Mouse (Mus musculus): ENCODE measurements at regions not wholly inside any gene's neighbourhood (a gene's known extent, or its start where the extent isn't known, plus 50 kb on each side); places are given as distances from the start of the nearest gene placed in this dataset.
A peak's percentile ranks its signal among the peaks of the same experiment; 100 is the strongest.

DNA sequence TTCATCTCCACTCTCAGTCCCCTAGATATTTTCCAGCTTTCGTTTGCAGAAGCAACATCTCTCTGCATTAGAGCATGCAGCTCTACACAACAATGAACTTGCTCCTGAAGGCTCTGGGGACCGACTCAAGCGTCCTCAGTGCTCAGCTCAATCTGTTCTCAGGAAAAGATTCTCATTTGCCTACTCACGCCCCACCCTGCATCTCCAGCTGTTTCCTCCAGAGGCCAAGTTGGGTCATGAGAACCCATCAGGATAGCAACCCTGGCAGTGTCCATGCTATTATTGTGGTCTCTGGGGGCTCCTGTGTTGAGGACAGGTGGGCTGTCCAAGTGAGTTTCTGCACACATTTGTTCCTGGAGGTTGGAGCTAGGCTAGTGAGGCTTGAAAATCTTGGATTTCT is 52.5 kb upstream of the Grb10 start:
- TF ChIP-seq CTCF (IDR thresholded peaks at IDR 0.05) (no peak), POLR2A (IDR thresholded peaks at IDR 0.05; ENCODE audit: insufficient read depth, low read depth, low read length) (no peak), EP300 (IDR thresholded peaks at IDR 0.05; ENCODE audit: insufficient read depth, low read depth, low read length) (peak; percentile 61; the same call in 1 of the 2 replicates)
